Mouse (Mus musculus) gastrocnemius, postnatal 36 days (tissue): ENCODE data around the gene Saysd1. TPM values are rescaled to one million over a fixed set of nuclear protein-coding genes. Genes with fewer than 3 reads are reported as not detected.

Experiments
- DNase-seq, 2 experiments: peaks; one replicate each; pipeline ENCODE4 v3.0.0; 2022
- intact Hi-C: fragments of 180-260 bp; cut with DNase I; formaldehyde crosslinking; loops from one replicate; pipeline ENCODE4 v1.15.1; 2025
- total RNA-seq, 2 experiments: library from RNA; stranded (reverse); gene quantifications; 2 replicates each; pipeline ENCODE4 v1.2.3; 2021

Gene Saysd1
- total RNA-seq, 2 experiments from 2014 or later: 2.5 to 2.7 TPM

DNA sequence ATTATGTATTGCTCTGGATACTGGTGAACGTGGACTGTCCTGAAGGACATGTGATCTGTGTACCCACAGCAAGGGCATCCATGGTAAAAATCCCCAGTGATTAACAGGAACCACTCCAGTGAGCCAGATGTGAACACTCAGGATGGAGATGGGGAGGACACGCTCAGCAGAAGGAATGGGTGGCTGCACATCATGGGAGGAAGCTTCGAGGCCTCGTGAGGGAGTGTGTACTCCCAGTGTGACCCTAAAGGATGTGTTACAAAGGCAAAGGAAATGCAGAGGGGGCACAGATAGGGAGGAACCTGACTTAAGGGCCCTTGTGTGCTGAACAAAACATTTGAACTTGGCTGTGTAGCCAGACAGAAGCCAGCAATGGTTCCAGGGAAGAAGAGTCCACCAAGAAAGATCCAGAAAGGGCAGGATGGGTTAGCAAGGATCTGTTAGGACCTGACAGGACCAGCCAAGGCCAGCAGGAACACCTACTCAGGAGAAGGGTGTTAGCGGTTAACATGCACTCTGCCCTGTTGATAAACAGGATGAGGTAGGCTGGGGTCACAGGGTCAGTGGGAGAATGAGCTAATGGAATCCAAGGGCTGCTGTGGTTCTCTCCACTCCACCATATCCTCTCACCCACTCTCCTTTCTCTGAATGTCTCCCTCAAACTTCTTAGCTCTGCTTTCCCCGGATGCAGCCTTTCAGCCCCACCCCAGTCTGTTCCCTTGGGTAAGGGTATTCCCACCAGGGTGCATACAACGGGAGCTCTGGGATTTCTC is 25.0 kb downstream of the Saysd1 start:
- intact Hi-C loops: no loop called here
- no peak for DNase-seq

GRCm38 (mm10) chr14:20112218-20112617 is 26.1 kb downstream of the Saysd1 start:
- intact Hi-C loops: no loop called here
- no peak for DNase-seq

DNA sequence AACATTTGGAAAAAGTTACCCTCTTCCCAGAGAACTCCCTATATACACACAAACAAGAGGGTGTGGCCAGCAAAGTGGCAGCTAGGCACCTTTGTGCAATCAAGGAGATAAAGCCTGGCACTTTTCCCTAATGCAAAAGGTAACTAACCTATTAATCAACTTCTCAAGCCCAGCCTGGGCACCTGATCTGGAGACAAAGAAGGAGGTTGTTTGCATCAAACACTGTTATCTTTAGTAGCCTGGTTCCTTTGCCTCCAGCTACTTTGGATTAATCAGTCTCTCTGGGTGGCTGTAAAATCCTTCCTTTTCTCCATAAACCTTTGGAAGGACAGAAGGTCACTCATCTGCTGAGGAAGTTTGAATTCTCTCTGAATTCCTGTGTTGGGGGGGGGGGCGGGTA is 27.4 kb downstream of the Saysd1 start:
- intact Hi-C loops: no loop called here
- DNase-seq: no peak

DNA sequence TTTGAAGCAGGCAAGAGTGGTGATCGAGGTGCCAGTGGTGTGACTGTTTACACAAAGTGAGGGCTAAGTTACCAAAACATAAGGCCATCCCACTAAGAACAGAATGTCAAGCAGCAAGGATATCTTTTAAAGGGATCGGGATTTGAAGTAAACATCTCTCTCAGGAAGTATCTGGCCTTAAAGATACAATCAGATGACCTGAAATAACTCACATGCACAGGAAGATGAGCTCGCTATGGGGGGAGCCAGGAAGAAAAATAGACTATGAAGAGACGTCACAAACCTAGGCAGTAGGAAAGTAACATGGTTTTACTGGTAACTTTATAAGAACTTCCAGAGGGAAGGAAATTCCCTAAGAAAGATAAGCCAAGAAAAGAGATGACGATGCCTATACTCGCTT is 32.1 kb downstream of the Saysd1 start:
- no peak for DNase-seq
- intact Hi-C loops: no loop called here

DNA sequence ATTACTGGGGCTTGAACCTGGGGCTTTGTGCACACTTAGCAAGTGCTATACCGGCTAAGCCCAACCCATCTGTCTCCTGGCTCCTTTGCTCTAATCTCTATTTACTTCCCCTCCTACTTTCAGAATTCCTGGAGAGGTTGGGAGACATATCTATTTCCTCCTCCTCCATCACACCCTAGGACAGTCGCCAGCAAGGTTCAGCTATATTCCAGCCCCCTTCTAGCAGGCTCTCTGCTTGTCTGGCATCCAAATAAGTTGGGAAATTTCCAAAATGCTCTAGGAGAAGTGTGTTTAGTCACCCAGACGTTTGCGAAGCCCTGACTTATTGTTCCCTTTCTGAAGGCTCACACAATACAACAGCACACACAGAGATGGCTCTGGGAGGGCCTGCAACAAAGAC is 35.1 kb downstream of the Saysd1 start:
- no peak for DNase-seq
- intact Hi-C loops: no loop called here

- intact Hi-C loops: no loop called here
- DNase-seq: no peak
Measured at GRCm38 (mm10) chr14:20098061-20098460, 40.3 kb downstream of the Saysd1 start.

GRCm38 (mm10) chr14:20094942-20095341 is 43.4 kb downstream of the Saysd1 start:
- intact Hi-C loops: no loop called here
- DNase-seq: no peak

GRCm38 (mm10) chr14:20093493-20093892 is 44.8 kb downstream of the Saysd1 start:
- DNase-seq: no peak
- intact Hi-C loops: no loop called here

GRCm38 (mm10) chr14:20084335-20084734 is 54.0 kb downstream of the Saysd1 start:
- intact Hi-C loops: no loop called here
- DNase-seq: no peak

DNA sequence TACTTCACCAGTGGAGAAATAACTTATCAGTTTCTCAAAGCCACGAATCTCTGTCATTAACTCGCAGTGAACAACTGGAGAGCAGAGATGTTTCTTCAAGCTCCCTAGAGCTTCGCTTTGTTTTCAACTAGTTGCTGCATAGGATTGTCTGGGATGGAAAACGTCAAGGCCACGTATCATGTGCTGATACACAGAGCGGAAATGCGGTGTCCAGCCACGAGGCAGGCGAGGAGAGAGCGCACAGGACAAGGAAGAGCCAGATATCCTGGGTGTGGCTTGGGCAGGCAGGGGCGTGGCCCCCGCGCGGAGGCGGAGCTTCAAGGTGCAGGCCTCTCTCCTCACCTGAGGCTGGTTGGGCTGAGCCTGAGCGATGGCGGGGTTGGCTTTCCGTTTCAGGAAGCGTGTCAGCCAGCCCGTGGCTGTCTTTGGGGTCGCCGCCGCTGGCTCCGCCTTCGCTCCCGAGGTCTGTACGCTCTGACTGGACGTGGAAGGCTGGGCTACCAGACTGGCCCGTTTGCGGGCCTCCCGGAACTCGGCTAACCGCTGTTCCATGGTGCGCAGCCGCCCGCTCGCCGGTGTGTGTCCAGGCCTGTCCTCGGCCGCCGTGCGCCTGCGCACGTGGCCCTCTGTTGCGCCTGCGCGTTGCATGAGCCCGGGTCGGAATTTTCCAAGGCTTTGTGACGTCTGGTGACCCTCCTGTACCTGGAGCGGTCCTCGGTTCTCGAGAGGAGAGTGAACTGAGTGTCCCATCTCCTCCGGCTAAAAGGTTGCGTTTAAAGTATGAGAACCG is 55.6 kb downstream of the Saysd1 start:
- peak; percentile 82 to 86 for DNase-seq
- intact Hi-C loops: no loop called here

GRCm38 (mm10) chr14:20081937-20082533 is 56.3 kb downstream of the Saysd1 start:
- intact Hi-C loops: no loop called here
- DNase-seq: no peak

DNA sequence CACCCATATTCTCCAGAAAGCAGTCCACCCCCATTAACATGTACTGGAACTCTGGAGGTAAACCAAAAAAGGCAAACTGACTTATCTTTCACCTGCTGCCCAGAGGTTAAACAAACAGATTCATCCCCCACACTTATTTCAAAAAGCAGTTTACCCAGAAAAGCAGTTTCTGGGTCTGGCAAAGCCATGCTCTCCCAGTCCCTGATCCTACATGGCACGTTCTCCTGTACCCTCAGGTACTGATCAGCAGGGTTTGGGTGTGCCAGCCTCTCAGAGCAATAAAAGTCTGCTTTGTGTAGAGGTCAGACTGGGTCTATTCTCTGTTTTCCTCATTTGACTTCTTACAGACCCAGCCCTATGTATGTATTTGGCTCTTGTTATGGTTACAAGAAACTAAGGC is 57.2 kb downstream of the Saysd1 start:
- DNase-seq: no peak
- intact Hi-C loops: no loop called here

DNA sequence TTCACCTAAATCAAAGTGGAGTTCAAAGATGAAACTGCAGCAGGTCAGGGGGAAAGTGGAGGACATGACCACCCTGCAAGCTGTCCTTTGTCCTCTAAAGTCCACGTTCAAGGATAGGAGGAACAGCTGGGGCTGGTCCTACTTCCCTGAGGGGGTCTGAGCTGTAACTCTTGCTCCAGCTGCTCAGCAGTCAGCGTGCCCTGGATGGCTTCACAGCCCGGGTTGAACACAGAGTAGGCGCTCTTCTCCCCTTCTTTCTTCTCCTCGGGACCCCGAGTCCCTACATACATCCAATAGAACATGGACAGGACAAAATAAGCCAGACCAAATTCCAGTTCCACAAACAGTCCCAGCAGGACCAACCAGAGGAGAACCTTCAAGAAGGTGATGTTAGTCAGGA is 61.2 kb downstream of the Saysd1 start:
- intact Hi-C loops: no loop called here

GRCm38 (mm10) chr14:20075544-20075943 is 62.8 kb downstream of the Saysd1 start:
- intact Hi-C loops: no loop called here
- no peak for DNase-seq

More for the DNA sequence above, 61.2 kb downstream of the Saysd1 start:
- no peak for DNase-seq

DNA sequence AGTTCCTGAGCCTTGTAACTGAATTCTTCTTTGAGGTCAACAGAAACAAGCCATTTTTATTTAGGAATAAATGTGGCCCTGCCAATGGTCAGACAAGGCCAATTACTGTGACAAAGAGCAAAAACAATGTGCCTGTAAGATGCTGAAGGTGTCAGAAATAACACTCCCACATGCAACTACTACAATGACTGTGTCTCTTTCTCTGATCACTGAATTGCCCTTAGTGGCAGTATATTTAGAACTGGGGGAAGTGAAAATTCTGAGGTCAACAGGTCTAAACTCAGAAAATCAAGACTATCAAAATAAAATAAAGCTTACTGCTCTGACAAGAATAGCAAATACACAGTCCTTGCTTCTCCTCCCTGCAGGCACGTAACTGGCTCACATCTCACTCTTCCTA is 63.6 kb downstream of the Saysd1 start:
- DNase-seq: no peak
- intact Hi-C loops: no loop called here

- no peak for DNase-seq
- intact Hi-C loops: no loop called here
Measured at GRCm38 (mm10) chr14:20070629-20071028, 67.7 kb downstream of the Saysd1 start.

- no peak for DNase-seq
- intact Hi-C loops: loop anchor here (5.0 kb wide), 1 partner anchor 211 kb away; no protein-coding TSS in a partner anchor
Measured at GRCm38 (mm10) chr14:20068365-20068764, 70.0 kb downstream of the Saysd1 start.

- intact Hi-C loops: loop anchor here (2.0 to 5.0 kb wide), 3 partner anchors 210 to 361 kb away; no protein-coding TSS in a partner anchor
- no peak for DNase-seq
Measured at GRCm38 (mm10) chr14:20067293-20068074, 70.8 kb downstream of the Saysd1 start.

DNA sequence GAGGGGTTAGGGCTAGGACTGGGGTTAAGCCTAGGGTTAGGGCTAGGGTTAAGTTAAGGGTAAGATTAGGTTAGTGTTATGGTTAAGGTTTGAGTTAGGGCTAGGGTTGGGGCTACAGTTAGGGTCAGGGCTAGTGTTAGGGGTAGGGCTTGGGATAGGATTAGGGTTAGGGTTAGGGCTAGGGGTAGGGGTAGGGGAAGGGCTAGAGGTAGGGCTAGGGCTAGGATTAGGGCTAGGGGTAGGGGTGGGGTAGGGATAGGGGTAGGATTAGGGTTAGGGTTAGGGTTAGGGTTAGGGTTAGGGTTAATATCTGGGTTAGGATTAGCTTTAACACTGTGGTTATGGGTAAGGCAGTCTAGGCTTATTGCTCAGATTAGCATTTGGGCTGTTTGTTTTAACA is 73.6 kb downstream of the Saysd1 start:
- intact Hi-C loops: loop anchor here (5.0 kb wide), 1 partner anchor 207 kb away; no protein-coding TSS in a partner anchor
- DNase-seq: no peak

- intact Hi-C loops: no loop called here
- DNase-seq: no peak
Measured at GRCm38 (mm10) chr14:20048481-20048835, 89.9 kb downstream of the Saysd1 start.
